Mouse (Mus musculus) effector memory CD4-positive, alpha-beta T cell, adult 7 months (primary cell): ENCODE data around the gene B3galt6. TPM values are rescaled to one million over a fixed set of nuclear protein-coding genes. Genes with fewer than 3 reads are reported as not detected.

Experiments used
- polyA plus RNA-seq: library from polyadenylated mRNA; unstranded; fragments of 100-300 nt; shearing (Covaris generic); gene quantifications from one replicate; pipeline ENCODE4 v1.2.1, GENCODE M21; 2017

B3galt6 gene
- 6.7 TPM for polyA plus RNA-seq

DNA sequence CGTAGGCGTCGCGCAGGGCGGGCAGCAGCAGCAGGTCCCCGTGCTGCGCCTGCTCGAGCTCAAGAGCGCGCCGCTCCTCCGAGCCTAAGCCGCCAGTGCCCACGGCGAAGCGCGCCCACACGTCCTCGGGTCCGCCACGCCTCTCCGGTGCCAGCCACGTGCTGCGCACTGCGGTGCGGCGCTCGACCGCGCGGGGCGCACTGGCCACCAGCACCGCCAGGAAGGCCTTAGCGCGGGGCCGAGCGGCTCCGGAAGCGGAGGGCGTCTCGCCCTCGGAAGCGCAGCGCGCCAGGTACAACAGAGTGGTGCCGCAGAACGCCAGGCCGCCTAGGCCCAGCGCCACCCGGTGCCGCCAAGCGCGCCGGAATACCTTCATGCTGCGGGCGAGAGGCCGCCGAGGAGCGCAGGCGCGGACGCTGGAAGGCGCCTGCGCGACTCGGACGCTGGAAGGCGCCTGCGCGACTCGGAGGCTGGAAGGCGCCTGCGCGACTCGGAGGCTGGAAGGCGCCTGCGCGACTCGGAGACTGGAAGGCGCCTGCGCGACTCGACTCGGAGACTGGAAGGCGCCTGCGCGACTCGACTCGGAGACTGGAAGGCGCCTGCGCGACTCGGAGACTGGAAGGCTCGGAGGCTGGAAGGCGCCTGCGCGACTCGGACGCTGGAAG lies at the start of gene B3galt6, which contains the start of gene Sdf4:
TSS of gene B3galt6 (minus strand) at position 409 of the 665 bp plus-strand sequence.
TSS of gene Sdf4 (plus strand) at position 632 of the 665 bp plus-strand sequence.

DNA sequence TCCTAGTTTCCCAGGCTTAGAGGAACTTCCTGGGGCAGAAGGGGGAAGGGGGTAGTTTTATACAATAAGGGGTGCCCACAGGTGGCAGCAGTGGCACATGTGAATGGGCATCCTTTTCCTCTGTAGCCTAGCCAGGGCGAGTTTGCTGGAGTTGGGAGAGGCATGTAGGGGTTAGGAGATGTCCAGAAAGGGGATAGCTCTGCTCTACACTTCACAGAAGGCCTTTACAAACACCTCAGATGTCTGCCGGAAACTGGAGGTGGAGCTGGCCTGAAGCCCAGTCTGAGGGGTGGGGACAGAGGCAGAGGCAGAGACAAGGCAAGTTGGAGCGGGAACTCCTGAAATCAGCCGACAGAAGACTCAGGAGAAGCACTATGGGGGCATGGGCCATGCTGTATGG lies 33.6 kb upstream of the B3galt6 start, which contains the start of gene Tnfrsf18:
TSS of gene Tnfrsf18 (plus strand) at position 152 of the 400 bp plus-strand sequence.

DNA sequence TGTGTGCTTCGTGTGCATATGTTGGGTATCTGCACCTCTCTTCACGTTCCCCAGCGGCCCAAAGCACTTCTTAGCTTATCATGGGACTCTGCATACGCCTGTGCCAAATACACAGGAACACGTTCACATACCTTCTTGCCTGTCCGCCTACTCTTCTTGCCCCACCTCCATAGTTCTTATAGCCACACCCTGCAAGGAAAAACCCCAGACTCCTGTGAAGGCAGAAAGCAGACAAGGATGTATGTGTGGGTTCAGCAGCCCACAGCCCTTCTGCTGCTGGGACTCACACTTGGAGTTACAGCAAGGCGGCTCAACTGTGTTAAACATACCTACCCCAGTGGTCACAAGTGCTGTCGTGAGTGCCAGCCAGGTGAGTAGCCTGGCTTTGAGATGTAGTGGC lies 21.2 kb upstream of the B3galt6 start, which contains the start of gene Tnfrsf4:
TSS of gene Tnfrsf4 (plus strand) at position 207 of the 400 bp plus-strand sequence.

DNA sequence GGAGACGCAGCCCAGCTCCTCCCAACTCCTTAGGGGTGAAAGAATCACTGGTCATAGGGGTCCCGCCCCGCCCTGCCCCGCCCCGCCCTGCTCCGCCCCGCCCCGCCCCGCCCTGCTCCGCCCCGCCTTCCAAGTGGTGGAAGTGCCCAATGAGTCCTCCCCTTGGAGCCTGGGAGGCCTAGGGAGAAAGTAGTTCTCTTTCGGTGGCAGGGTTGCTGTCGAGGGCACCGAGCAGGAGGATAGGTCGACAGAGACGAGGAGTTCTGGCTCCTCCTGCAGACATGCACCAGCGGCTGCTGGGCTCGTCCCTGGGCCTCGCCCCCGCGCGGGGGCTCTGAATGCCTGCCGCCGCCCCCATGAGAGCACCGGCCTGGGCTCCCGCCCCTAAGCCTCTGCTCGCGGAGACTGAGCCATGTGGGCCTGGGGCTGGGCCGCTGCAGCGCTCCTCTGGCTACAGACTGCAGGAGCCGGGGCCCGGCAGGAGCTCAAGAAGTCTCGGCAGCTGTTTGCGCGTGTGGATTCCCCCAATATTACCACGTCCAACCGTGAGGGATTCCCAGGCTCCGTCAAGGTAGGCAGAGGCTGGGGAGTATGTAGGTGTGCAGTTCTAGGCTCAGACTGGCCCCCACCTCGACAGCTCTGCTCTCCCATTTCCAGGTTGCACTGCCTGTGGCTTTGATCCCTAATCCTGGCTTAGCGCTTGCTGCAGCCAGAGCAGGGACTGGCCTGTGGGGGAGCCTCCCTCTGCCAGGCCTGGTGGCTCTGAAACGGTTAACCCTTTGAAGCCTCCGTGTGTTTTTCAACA lies 30.1 kb downstream of the B3galt6 start, which contains the start of gene C1qtnf12:
TSS of gene C1qtnf12 (plus strand) at position 152 of the 805 bp plus-strand sequence.

GRCm38 (mm10) chr4:155943534-155944249 lies 48.8 kb downstream of the B3galt6 start, which contains the start of gene Ube2j2:
Gene Ube2j2, plus strand, starts transcription at chr4:155943831.

Other genes with a start within 250 kb of the B3galt6 start
- gene Atad3a, start 231.6 kb downstream of the B3galt6 start, polyA plus RNA-seq: 65.7 TPM
- not detected for gene Vwa1, start 218.0 kb downstream of the B3galt6 start, polyA plus RNA-seq
- not detected for gene Tmem88b, start 206.8 kb downstream of the B3galt6 start, polyA plus RNA-seq
- not detected for gene Ankrd65, start 202.2 kb downstream of the B3galt6 start, polyA plus RNA-seq
- gene Mrpl20, start 189.8 kb downstream of the B3galt6 start, polyA plus RNA-seq: 72.5 TPM
- 320 TPM for gene Ccnl2, start 180.2 kb downstream of the B3galt6 start, polyA plus RNA-seq
- gene Aurkaip1, start 161.4 kb downstream of the B3galt6 start, polyA plus RNA-seq: 125 TPM
- gene Mxra8, start 153.0 kb downstream of the B3galt6 start, polyA plus RNA-seq: 4.6 TPM
- gene Dvl1, start 145.2 kb downstream of the B3galt6 start, polyA plus RNA-seq: 85.5 TPM
- gene Tas1r3, start 129.3 kb downstream of the B3galt6 start, polyA plus RNA-seq: 0.56 TPM
- gene Cptp, start 123.2 kb downstream of the B3galt6 start, polyA plus RNA-seq: 6.9 TPM
- gene Ints11, start 123.1 kb downstream of the B3galt6 start, polyA plus RNA-seq: 63.2 TPM
- 26.4 TPM for gene Pusl1, start 100.9 kb downstream of the B3galt6 start, polyA plus RNA-seq
- gene Acap3, start 100.8 kb downstream of the B3galt6 start, polyA plus RNA-seq: 38.1 TPM
- gene Ube2j2, start 48.8 kb downstream of the B3galt6 start, polyA plus RNA-seq: 179 TPM
- gene C1qtnf12, start 30.3 kb downstream of the B3galt6 start, polyA plus RNA-seq: 3.1 TPM
- 494 TPM for gene Sdf4, start 223 bp upstream of the B3galt6 start, polyA plus RNA-seq
- 649 TPM for gene Tnfrsf4, start 21.2 kb upstream of the B3galt6 start, polyA plus RNA-seq
- gene Tnfrsf18, start 33.5 kb upstream of the B3galt6 start, polyA plus RNA-seq: 569 TPM
- not detected for gene Ttll10, start 66.8 kb upstream of the B3galt6 start, polyA plus RNA-seq
- gene 9430015G10Rik, start 117.3 kb upstream of the B3galt6 start, polyA plus RNA-seq: 24.1 TPM
- not detected for gene Rnf223, start 137.9 kb upstream of the B3galt6 start, polyA plus RNA-seq
- gene Agrn, start 204.8 kb upstream of the B3galt6 start, polyA plus RNA-seq: 2.7 TPM
- 118 TPM for gene Isg15, start 208.2 kb upstream of the B3galt6 start, polyA plus RNA-seq
- gene AW011738, start 210.7 kb upstream of the B3galt6 start, polyA plus RNA-seq: 66.7 TPM
- 0.69 TPM for gene Perm1, start 223.2 kb upstream of the B3galt6 start, polyA plus RNA-seq
- gene Plekhn1, start 242.2 kb upstream of the B3galt6 start, polyA plus RNA-seq: 23.6 TPM
- gene Noc2l, start 243.4 kb upstream of the B3galt6 start, polyA plus RNA-seq: 163 TPM